ENCODE assay signal across 22 mouse cellular contexts in genomic region chr8:92216176-92216575, GRCm38 (mm10).
DNase-seq lines count a peak whose midpoint lies in the region; ATAC-seq and TF ChIP-seq lines count a peak whose summit lies in the region.
"Had no signal": no experiment of that assay in that cellular context is flagged by ENCODE, and none has a peak within 500 bp of the region (broad histone marks: within the 10 kb centered on the region; RNA-seq: fewer than 3 reads in every experiment).

No protein-coding gene starts in this region.

- no peak overlapping the region for H3K4me2 ChIP-seq in kidney, postnatal 0 days (ENCODE audit: low read length)
- no peak overlapping the region for H3K4me2 ChIP-seq in kidney, embryonic 16.5 days (replicated peaks; ENCODE audit: low read depth, low read length)
- H3K4me2 ChIP-seq in embryonic facial prominence, embryonic 14.5 days (ENCODE audit: low read depth, low read length): no peak overlapping the region
- H3K4me2 ChIP-seq: forebrain, embryonic 13.5 days; hindbrain, embryonic 12.5 days had no signal

- ATAC-seq in kidney, postnatal 0 days (replicated peaks; ENCODE audit: low FRiP score, low read depth): no peak
- no peak for ATAC-seq in kidney, embryonic 16.5 days (ENCODE audit: low FRiP score, low TSS enrichment)
- ATAC-seq in embryonic facial prominence, embryonic 14.5 days (ENCODE audit: low read depth): peak; percentile 47; the same call in 1 of the 2 replicates
- ATAC-seq: forebrain, embryonic 13.5 days; hindbrain, embryonic 16.5 days; inflammation-experienced regulatory T-cells, adult 6 months; intestine, postnatal 0 days had no signal

- H3K4me1 ChIP-seq in kidney, postnatal 0 days (replicated peaks; ENCODE audit: insufficient read depth, low read length): no peaks in the 10 kb centered on the region
- H3K4me1 ChIP-seq in kidney, embryonic 16.5 days (ENCODE audit: insufficient read depth, low read length): no peaks in the 10 kb centered on the region
- no peaks in the 10 kb centered on the region for H3K4me1 ChIP-seq in embryonic facial prominence, embryonic 14.5 days (ENCODE audit: control insufficient read depth, insufficient read depth, low read length)
- H3K4me1 ChIP-seq: heart, embryonic 10.5 days; hindbrain, embryonic 12.5 days had no signal

- DNase-seq in kidney, postnatal 0 days (ENCODE audit: low spot score): peak; percentile 19
- DNase-seq in retina, postnatal 1 day: peak; percentile 19
- DNase-seq in retina, embryonic 14.5 days (ENCODE audit: low spot score): no peak
- peak; percentile 51 for DNase-seq in embryo, embryonic 11 days
- DNase-seq in embryonic facial prominence, embryonic 14.5 days (ENCODE audit: low spot score): no peak
- DNase-seq in gastrocnemius, postnatal 25 days: no peak
- DNase-seq in Muller cell, postnatal 12 days (ENCODE audit: inconsistent ontology term): no peak
- DNase-seq: adrenal gland, postnatal 14 days; cerebellum, adult 18-20 months; cerebellum, adult 9-11 months; cerebellum, postnatal 36 days; heart, adult 18-20 months; heart, postnatal 10 days; heart, postnatal 4 days had no signal

- no peak overlapping the region for H3K4me3 ChIP-seq in kidney, postnatal 0 days (replicated peaks; ENCODE audit: low read depth, low read length)
- H3K4me3 ChIP-seq in kidney, embryonic 16.5 days (ENCODE audit: low read length): no peak overlapping the region
- H3K4me3 ChIP-seq in embryonic facial prominence, embryonic 14.5 days (ENCODE audit: low read depth, low read length): no peak overlapping the region
- H3K4me3 ChIP-seq: forebrain, embryonic 13.5 days; heart, embryonic 10.5 days; hindbrain, embryonic 12.5 days had no signal

- no peaks in the 10 kb centered on the region for H3K27me3 ChIP-seq in kidney, postnatal 0 days (ENCODE audit: insufficient read depth, low read length)
- H3K27me3 ChIP-seq in kidney, embryonic 16.5 days (ENCODE audit: insufficient read depth, low read length): 0 out of 2 replicates have a peak, but pooled peaks cover 9% of the 10 kb centered on the region
- H3K27me3 ChIP-seq in embryonic facial prominence, embryonic 14.5 days (replicated peaks; ENCODE audit: control insufficient read depth, insufficient read depth, low read length): no peaks in the 10 kb centered on the region
- H3K27me3 ChIP-seq: CH12.LX; hindbrain, embryonic 12.5 days had no signal

- no peak overlapping the region for H3K27ac ChIP-seq in kidney, postnatal 0 days
- no peak overlapping the region for H3K27ac ChIP-seq in kidney, embryonic 16.5 days (ENCODE audit: low read length)
- no peak overlapping the region for H3K27ac ChIP-seq in embryonic facial prominence, embryonic 14.5 days (replicated peaks; ENCODE audit: low read depth, low read length)
- H3K27ac ChIP-seq: forebrain, embryonic 13.5 days; heart, embryonic 10.5 days; hindbrain, embryonic 12.5 days had no signal

- TF ChIP-seq CTCF in kidney, postnatal 0 days (IDR thresholded peaks at IDR 0.05; ENCODE audit: low read depth): no peak

- no peaks in the 10 kb centered on the region for H3K9me3 ChIP-seq in kidney, postnatal 0 days (replicated peaks; ENCODE audit: low read length)
- no peaks in the 10 kb centered on the region for H3K9me3 ChIP-seq in kidney, embryonic 16.5 days (ENCODE audit: low read length)
- H3K9me3 ChIP-seq in embryonic facial prominence, embryonic 14.5 days (ENCODE audit: control insufficient read depth, low read length): no peaks in the 10 kb centered on the region
- H3K9me3 ChIP-seq: forebrain, embryonic 13.5 days; heart, embryonic 10.5 days; hindbrain, embryonic 12.5 days had no signal

- H3K36me3 ChIP-seq in kidney, postnatal 0 days (ENCODE audit: insufficient read depth, low read length): no peaks in the 10 kb centered on the region
- H3K36me3 ChIP-seq in kidney, embryonic 16.5 days (ENCODE audit: insufficient read depth, low read length): no peaks in the 10 kb centered on the region
- H3K36me3 ChIP-seq in embryonic facial prominence, embryonic 14.5 days (ENCODE audit: control insufficient read depth, insufficient read depth, low read length): no peaks in the 10 kb centered on the region
- H3K36me3 ChIP-seq: heart, embryonic 10.5 days; hindbrain, embryonic 12.5 days had no signal

- WGBS in kidney, postnatal 0 days: 11% methylated on average over 5 of the region's 5 CpGs
- 10% methylated on average over 5 of the region's 5 CpGs for WGBS in kidney, embryonic 16.5 days
- WGBS in embryonic facial prominence, embryonic 14.5 days: 12% methylated on average over 4 of the region's 5 CpGs

- H3K9ac ChIP-seq in kidney, postnatal 0 days (ENCODE audit: low read depth, low read length): no peak overlapping the region
- no peak overlapping the region for H3K9ac ChIP-seq in kidney, embryonic 16.5 days (replicated peaks; ENCODE audit: low read length)
- H3K9ac ChIP-seq in embryonic facial prominence, embryonic 14.5 days (ENCODE audit: low read depth, low read length): no peak overlapping the region
- H3K9ac ChIP-seq: forebrain, embryonic 13.5 days; hindbrain, embryonic 12.5 days had no signal

Comparison
In these comparisons a context has a peak if more than half of its experiments do, and no peak if none do; other contexts are left out.
1. DNase-seq: peak in kidney, postnatal 0 days (single experiment), retina, postnatal 1 day (single experiment) and embryo, embryonic 11 days (single experiment); none in retina, embryonic 14.5 days (single experiment), embryonic facial prominence, embryonic 14.5 days (single experiment), gastrocnemius, postnatal 25 days (single experiment) and Muller cell, postnatal 12 days (single experiment).